Mouse (Mus musculus): ENCODE data around the gene Lypla2. TPM values are rescaled to one million over a fixed set of nuclear protein-coding genes. Genes with fewer than 3 reads are reported as not detected.
A peak's percentile ranks its signal among the peaks of the same experiment; 100 is the strongest.

Gene Lypla2
- polyA plus RNA-seq, 1 experiment, result 74.7 TPM

GRCm38 (mm10) chr4:135976146-135976545 is 3.7 kb upstream of the Lypla2 start:
- Histone ChIP-seq H3K4me1 (ENCODE audit: control insufficient read depth, insufficient read depth, low read length) (peaks cover 26% of the 10 kb centered on the region), H3K27ac (ENCODE audit: insufficient read depth, low read depth, low read length) (no peak overlapping the region), H3K4me3 (ENCODE audit: insufficient read depth, low read length) (no peak overlapping the region)
- TF ChIP-seq POLR2A (IDR thresholded peaks at IDR 0.05; ENCODE audit: borderline replicate concordance, low read depth, low read length), result no peak
- TF ChIP-seq CTCF (IDR thresholded peaks at IDR 0.05; ENCODE audit: low read depth, low read length), result no peak

GRCm38 (mm10) chr4:135972911-135973811 is 735 bp upstream of the Lypla2 start:
- H3K4me1 ChIP-seq (ENCODE audit: control insufficient read depth, insufficient read depth, low read length), result peaks cover 24% of the 10 kb centered on the region
- peak overlapping the region; percentile 79 for H3K27ac ChIP-seq (ENCODE audit: insufficient read depth, low read depth, low read length)
- TF ChIP-seq CTCF (IDR thresholded peaks at IDR 0.05; ENCODE audit: low read depth, low read length) (no peak), POLR2A (IDR thresholded peaks at IDR 0.05; ENCODE audit: borderline replicate concordance, low read depth, low read length) (no peak)
- peak overlapping the region; percentile 92 for H3K4me3 ChIP-seq (ENCODE audit: insufficient read depth, low read length)

GRCm38 (mm10) chr4:135971805-135972555 is 446 bp downstream of the Lypla2 start:
- peak overlapping the region; percentile 92 for H3K4me3 ChIP-seq (ENCODE audit: insufficient read depth, low read length)
- 0 out of 2 replicates have a peak overlapping the region, but pooled peaks have one; percentile 16 for H3K27ac ChIP-seq (ENCODE audit: insufficient read depth, low read depth, low read length)
- H3K4me1 ChIP-seq (ENCODE audit: control insufficient read depth, insufficient read depth, low read length), result peaks cover 24% of the 10 kb centered on the region
- no peak for TF ChIP-seq CTCF (IDR thresholded peaks at IDR 0.05; ENCODE audit: low read depth, low read length)
- TF ChIP-seq POLR2A (IDR thresholded peaks at IDR 0.05; ENCODE audit: borderline replicate concordance, low read depth, low read length), result no peak; the same call in 1 of the 2 replicates

- H3K27ac ChIP-seq (ENCODE audit: insufficient read depth, low read depth, low read length), result no peak overlapping the region
- TF ChIP-seq CTCF (IDR thresholded peaks at IDR 0.05; ENCODE audit: low read depth, low read length) (no peak), POLR2A (IDR thresholded peaks at IDR 0.05; ENCODE audit: borderline replicate concordance, low read depth, low read length) (no peak)
- H3K4me1 ChIP-seq (ENCODE audit: control insufficient read depth, insufficient read depth, low read length), result peaks cover 24% of the 10 kb centered on the region
- no peak overlapping the region for H3K4me3 ChIP-seq (ENCODE audit: insufficient read depth, low read length)
Measured at GRCm38 (mm10) chr4:135970585-135970984, 1.8 kb downstream of the Lypla2 start.

GRCm38 (mm10) chr4:135969070-135969750 is 3.2 kb downstream of the Lypla2 start:
- Histone ChIP-seq H3K27ac (ENCODE audit: insufficient read depth, low read depth, low read length) (no peak overlapping the region), H3K4me1 (ENCODE audit: control insufficient read depth, insufficient read depth, low read length) (peaks cover 27% of the 10 kb centered on the region), H3K4me3 (ENCODE audit: insufficient read depth, low read length) (no peak overlapping the region)
- TF ChIP-seq CTCF (IDR thresholded peaks at IDR 0.05; ENCODE audit: low read depth, low read length) (no peak), POLR2A (IDR thresholded peaks at IDR 0.05; ENCODE audit: borderline replicate concordance, low read depth, low read length) (no peak)

GRCm38 (mm10) chr4:135968271-135968869 is 4.1 kb downstream of the Lypla2 start:
- H3K4me3 ChIP-seq (ENCODE audit: insufficient read depth, low read length), result no peak overlapping the region
- H3K27ac ChIP-seq (ENCODE audit: insufficient read depth, low read depth, low read length), result no peak overlapping the region
- no peak for TF ChIP-seq POLR2A (IDR thresholded peaks at IDR 0.05; ENCODE audit: borderline replicate concordance, low read depth, low read length)
- no peak for TF ChIP-seq CTCF (IDR thresholded peaks at IDR 0.05; ENCODE audit: low read depth, low read length)
- peaks cover 19% of the 10 kb centered on the region for H3K4me1 ChIP-seq (ENCODE audit: control insufficient read depth, insufficient read depth, low read length)

GRCm38 (mm10) chr4:135967086-135967760 is 5.2 kb downstream of the Lypla2 start:
- Histone ChIP-seq H3K4me3 (ENCODE audit: insufficient read depth, low read length) (no peak overlapping the region), H3K4me1 (ENCODE audit: control insufficient read depth, insufficient read depth, low read length) (peaks cover 13% of the 10 kb centered on the region)
- TF ChIP-seq POLR2A (IDR thresholded peaks at IDR 0.05; ENCODE audit: borderline replicate concordance, low read depth, low read length), result no peak
- no peak for TF ChIP-seq CTCF (IDR thresholded peaks at IDR 0.05; ENCODE audit: low read depth, low read length)

GRCm38 (mm10) chr4:135966283-135966682 is 6.1 kb downstream of the Lypla2 start:
- no peak overlapping the region for H3K4me3 ChIP-seq (ENCODE audit: insufficient read depth, low read length)
- H3K27ac ChIP-seq (ENCODE audit: insufficient read depth, low read depth, low read length), result no peak overlapping the region
- peaks cover 10% of the 10 kb centered on the region for H3K4me1 ChIP-seq (ENCODE audit: control insufficient read depth, insufficient read depth, low read length)
- TF ChIP-seq CTCF (IDR thresholded peaks at IDR 0.05; ENCODE audit: low read depth, low read length), result no peak
- TF ChIP-seq POLR2A (IDR thresholded peaks at IDR 0.05; ENCODE audit: borderline replicate concordance, low read depth, low read length), result no peak

More at GRCm38 (mm10) chr4:135967086-135967760, 5.2 kb downstream of the Lypla2 start:
- H3K27ac ChIP-seq (ENCODE audit: insufficient read depth, low read depth, low read length), result no peak overlapping the region

All from bone marrow macrophage, adult 2 months (primary cell).